Mouse (Mus musculus): ENCODE data around the gene Dkkl1.

Gene Dkkl1

GRCm38 (mm10) chr7:45229459-45230203 lies 17.7 kb upstream of the Dkkl1 start:
- peak; percentile 80 for DNase-seq

GRCm38 (mm10) chr7:45229046-45229445 lies 17.1 kb upstream of the Dkkl1 start:
- no peak for DNase-seq

GRCm38 (mm10) chr7:45228548-45228947 lies 16.6 kb upstream of the Dkkl1 start:
- peak; percentile 78 for DNase-seq

GRCm38 (mm10) chr7:45226421-45226820 lies 14.5 kb upstream of the Dkkl1 start:
- DNase-seq = peak; percentile 74

- no peak for DNase-seq
Measured at GRCm38 (mm10) chr7:45224826-45225225, 12.9 kb upstream of the Dkkl1 start.

- DNase-seq = no peak
Measured at GRCm38 (mm10) chr7:45221680-45222079, 9.7 kb upstream of the Dkkl1 start.

GRCm38 (mm10) chr7:45216442-45217183 lies 4.7 kb upstream of the Dkkl1 start:
- DNase-seq = peak; percentile 97

GRCm38 (mm10) chr7:45215673-45216441 lies 3.9 kb upstream of the Dkkl1 start, which contains the start of gene Tead2:
Gene Tead2 (plus strand): TSS chr7:45215753.
- DNase-seq = peak; percentile 96

- DNase-seq = no peak
Measured at GRCm38 (mm10) chr7:45213708-45214107, 1.8 kb upstream of the Dkkl1 start.

- no peak for DNase-seq
Measured at GRCm38 (mm10) chr7:45212356-45212755, 409 bp upstream of the Dkkl1 start.

- DNase-seq = no peak
Measured at GRCm38 (mm10) chr7:45211070-45211469, 877 bp downstream of the Dkkl1 start.

GRCm38 (mm10) chr7:45208260-45208659 lies 3.7 kb downstream of the Dkkl1 start:
- no peak for DNase-seq

GRCm38 (mm10) chr7:45204380-45205143 lies 7.4 kb downstream of the Dkkl1 start, which contains the start of gene Ccdc155:
Gene Ccdc155 (minus strand): TSS chr7:45204892.
- peak; percentile 99 for DNase-seq

- no peak for DNase-seq
Measured at GRCm38 (mm10) chr7:45202654-45203053, 9.3 kb downstream of the Dkkl1 start.

GRCm38 (mm10) chr7:45198961-45199360 lies 13.0 kb downstream of the Dkkl1 start:
- no peak for DNase-seq

GRCm38 (mm10) chr7:45198435-45198834 lies 13.5 kb downstream of the Dkkl1 start:
- peak; percentile 94 for DNase-seq

GRCm38 (mm10) chr7:45196994-45197393 lies 15.0 kb downstream of the Dkkl1 start:
- no peak for DNase-seq

- no peak for DNase-seq
Measured at GRCm38 (mm10) chr7:45196176-45196535, 15.8 kb downstream of the Dkkl1 start.

GRCm38 (mm10) chr7:45195341-45196175 lies 16.4 kb downstream of the Dkkl1 start:
- no peak for DNase-seq

GRCm38 (mm10) chr7:45193871-45194785 lies 17.8 kb downstream of the Dkkl1 start:
- DNase-seq = no peak

- DNase-seq = no peak
Measured at GRCm38 (mm10) chr7:45193406-45193805, 18.5 kb downstream of the Dkkl1 start.
